Mouse (Mus musculus): Measurements from ENCODE around the gene Fam131c. TPM values are rescaled to one million over a fixed set of nuclear protein-coding genes. Genes with fewer than 3 reads are reported as not detected.

Fam131c gene
- polyA plus RNA-seq, 1 experiment from 2014 or later: 3.9 TPM

DNA sequence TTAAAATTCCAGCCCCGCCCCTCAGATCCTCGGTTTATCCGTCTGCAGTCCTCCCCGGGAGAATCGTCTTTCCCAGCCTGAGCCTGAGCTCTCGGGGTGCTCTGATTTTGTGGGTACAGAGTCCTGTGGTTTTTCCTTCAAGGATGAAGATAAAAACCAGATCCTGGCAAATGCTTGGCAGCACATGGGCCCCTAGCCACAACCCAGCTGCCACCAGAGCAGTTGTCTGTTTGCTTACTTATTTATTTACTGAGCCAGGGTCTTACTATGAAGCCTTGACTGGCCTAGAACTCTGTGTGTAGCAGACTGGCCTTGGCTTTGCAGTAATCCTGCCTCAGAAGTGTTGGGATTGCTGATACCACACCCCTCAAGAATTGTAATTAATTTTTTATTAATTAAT lies 8.8 kb upstream of the Fam131c start:
- Histone ChIP-seq H3K27me3 (replicated peaks) (peaks cover 3% of the 10 kb centered on the region; the same call in 1 of the 2 replicates), H3K9me3 (no peaks in the 10 kb centered on the region), H3K27ac (peak overlapping the region; percentile 63), H3K4me1 (peaks cover 16% of the 10 kb centered on the region; the same call in 1 of the 2 replicates), H3K4me2 (no peak overlapping the region), H3K9ac (no peak overlapping the region), H3K4me3 (replicated peaks) (no peak overlapping the region), H3K36me3 (no peaks in the 10 kb centered on the region)
- ATAC-seq (ENCODE audit: insufficient read depth, low FRiP score, low read depth): no peak
- 68% methylated on average over 6 of the region's 6 CpGs for WGBS

- H3K27me3 ChIP-seq (replicated peaks): peaks cover 12% of the 10 kb centered on the region
- H3K4me1 ChIP-seq: peaks cover 16% of the 10 kb centered on the region; the same call in 1 of the 2 replicates
- no peak overlapping the region for H3K4me2 ChIP-seq
- no peak overlapping the region for H3K9ac ChIP-seq
- no peak overlapping the region for H3K4me3 ChIP-seq (replicated peaks)
- WGBS: 34% methylated on average over 7 of the region's 7 CpGs
- H3K27ac ChIP-seq: no peak overlapping the region
- H3K9me3 ChIP-seq: no peaks in the 10 kb centered on the region
- H3K36me3 ChIP-seq: no peaks in the 10 kb centered on the region
- no peak for ATAC-seq (ENCODE audit: insufficient read depth, low FRiP score, low read depth)
These were observed 7.2 kb upstream of the Fam131c start for GRCm38 (mm10) chr4:141360846-141361245.

DNA sequence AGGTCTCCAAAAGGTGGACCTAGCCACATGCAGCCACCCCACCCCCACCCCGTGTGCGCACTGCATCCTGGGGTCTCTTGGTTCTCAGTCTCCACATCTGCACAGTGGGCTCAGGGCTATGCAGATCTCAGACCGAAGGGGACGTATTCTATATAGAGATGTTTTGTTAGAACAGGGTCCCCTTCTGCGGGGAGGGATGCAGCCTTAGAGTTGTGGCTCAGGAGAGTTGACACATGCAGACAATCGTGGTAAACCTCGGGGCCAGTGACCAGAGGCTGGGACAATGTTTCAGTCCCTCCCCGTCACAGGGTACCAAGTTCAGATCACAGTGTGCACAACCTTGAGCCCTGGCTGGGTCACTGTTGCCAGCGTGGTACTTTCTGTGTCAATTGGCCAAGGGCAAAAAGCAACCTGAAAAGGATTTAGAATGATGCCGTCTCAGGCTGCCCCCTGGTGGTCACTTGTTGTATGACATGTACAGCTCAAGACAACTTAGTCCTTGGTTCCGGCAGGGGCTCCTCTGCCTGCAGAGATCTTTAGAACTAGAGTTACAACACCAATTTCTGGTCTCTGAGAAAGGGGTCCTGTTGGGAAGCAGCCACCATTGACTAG lies 5.0 kb upstream of the Fam131c start:
- Histone ChIP-seq H3K27me3 (replicated peaks) (peaks cover 21% of the 10 kb centered on the region), H3K36me3 (no peaks in the 10 kb centered on the region), H3K4me2 (no peak overlapping the region), H3K9ac (no peak overlapping the region), H3K9me3 (no peaks in the 10 kb centered on the region), H3K4me1 (peaks cover 21% of the 10 kb centered on the region; the same call in 1 of the 2 replicates), H3K4me3 (replicated peaks) (no peak overlapping the region), H3K27ac (no peak overlapping the region)
- ATAC-seq (ENCODE audit: insufficient read depth, low FRiP score, low read depth): no peak
- WGBS: 19% methylated on average over 11 of the region's 11 CpGs

DNA sequence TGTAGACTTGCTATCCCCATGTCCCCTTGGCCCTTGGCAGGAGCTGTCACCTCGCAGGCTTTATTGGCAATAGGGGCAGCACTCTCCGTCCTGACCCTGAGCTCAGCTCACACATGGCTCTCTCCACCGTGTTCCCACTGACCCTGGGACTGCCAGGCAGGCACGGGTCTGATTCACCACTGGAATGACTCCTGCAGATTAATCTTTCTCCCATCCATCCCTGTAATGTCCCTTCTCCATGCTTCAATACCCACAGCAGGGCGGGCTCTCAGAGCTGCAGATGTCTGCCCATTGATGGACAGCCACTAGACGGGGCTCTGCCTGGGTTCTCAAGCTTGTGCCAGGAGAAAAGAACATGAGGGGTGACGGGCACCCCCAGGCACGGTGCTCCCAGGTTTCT lies 2.9 kb upstream of the Fam131c start:
- H3K4me1 ChIP-seq: 0 out of 2 replicates have a peak, but pooled peaks cover 6% of the 10 kb centered on the region
- H3K9ac ChIP-seq: no peak overlapping the region
- peaks cover 26% of the 10 kb centered on the region for H3K27me3 ChIP-seq (replicated peaks)
- H3K27ac ChIP-seq: no peak overlapping the region
- H3K4me3 ChIP-seq (replicated peaks): no peak overlapping the region
- WGBS: 63% methylated on average over 8 of the region's 8 CpGs
- H3K9me3 ChIP-seq: no peaks in the 10 kb centered on the region
- H3K4me2 ChIP-seq: no peak overlapping the region
- no peak for ATAC-seq (ENCODE audit: insufficient read depth, low FRiP score, low read depth)
- H3K36me3 ChIP-seq: no peaks in the 10 kb centered on the region

DNA sequence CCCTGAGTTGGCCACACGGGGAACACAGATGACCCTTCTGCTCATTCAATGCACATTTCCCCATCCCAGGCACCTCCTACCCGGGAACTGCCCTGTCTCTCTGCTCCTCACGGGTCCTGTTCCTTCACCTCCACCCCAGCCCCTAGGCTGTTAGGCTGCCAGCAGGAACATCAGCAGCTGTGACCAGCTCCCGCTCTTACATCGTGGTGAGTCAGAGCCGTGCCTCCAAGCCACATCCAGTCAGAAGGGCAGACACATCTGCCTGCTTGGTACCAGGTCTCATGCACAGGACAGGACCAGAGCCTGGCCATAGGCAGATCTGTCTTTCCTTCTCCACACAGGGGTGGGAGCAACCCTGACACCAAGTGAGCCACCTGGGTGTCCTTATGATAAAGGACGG lies 2.1 kb upstream of the Fam131c start:
- Histone ChIP-seq H3K9me3 (no peaks in the 10 kb centered on the region), H3K4me3 (replicated peaks) (no peak overlapping the region), H3K4me2 (no peak overlapping the region), H3K9ac (no peak overlapping the region), H3K27me3 (replicated peaks) (peaks cover 26% of the 10 kb centered on the region), H3K36me3 (no peaks in the 10 kb centered on the region), H3K4me1 (0 out of 2 replicates have a peak, but pooled peaks cover 5% of the 10 kb centered on the region), H3K27ac (no peak overlapping the region)
- ATAC-seq (ENCODE audit: insufficient read depth, low FRiP score, low read depth): no peak
- 47% methylated on average over 7 of the region's 7 CpGs for WGBS

DNA sequence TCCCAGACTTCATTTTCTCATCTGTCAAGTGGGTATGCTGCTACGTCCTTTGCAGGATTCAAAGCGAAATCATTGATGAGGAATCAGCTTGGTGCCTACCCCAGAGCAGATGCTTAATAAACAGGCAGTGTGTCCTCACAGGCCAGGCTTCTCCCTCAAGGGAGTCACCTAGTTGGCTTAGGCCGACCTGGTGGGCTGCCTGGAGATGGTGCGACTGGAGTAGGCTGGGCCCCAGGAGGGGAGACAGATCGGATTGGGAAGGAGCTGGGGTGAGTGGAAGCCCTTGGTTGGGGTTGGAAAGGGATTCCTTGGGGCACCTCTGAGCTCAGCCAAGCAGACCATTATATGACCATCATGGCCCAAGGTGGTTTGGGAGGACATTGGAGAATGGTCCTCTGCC lies 4.4 kb downstream of the Fam131c start:
- no peak overlapping the region for H3K4me3 ChIP-seq (replicated peaks)
- H3K36me3 ChIP-seq: no peaks in the 10 kb centered on the region
- WGBS: 86% methylated on average over 5 of the region's 5 CpGs
- H3K9ac ChIP-seq: no peak overlapping the region
- no peaks in the 10 kb centered on the region for H3K9me3 ChIP-seq
- 0 out of 2 replicates have a peak, but pooled peaks cover 5% of the 10 kb centered on the region for H3K4me1 ChIP-seq
- peaks cover 4% of the 10 kb centered on the region for H3K27me3 ChIP-seq (replicated peaks)
- no peak overlapping the region for H3K27ac ChIP-seq
- H3K4me2 ChIP-seq: no peak overlapping the region
- ATAC-seq (ENCODE audit: insufficient read depth, low FRiP score, low read depth): no peak

DNA sequence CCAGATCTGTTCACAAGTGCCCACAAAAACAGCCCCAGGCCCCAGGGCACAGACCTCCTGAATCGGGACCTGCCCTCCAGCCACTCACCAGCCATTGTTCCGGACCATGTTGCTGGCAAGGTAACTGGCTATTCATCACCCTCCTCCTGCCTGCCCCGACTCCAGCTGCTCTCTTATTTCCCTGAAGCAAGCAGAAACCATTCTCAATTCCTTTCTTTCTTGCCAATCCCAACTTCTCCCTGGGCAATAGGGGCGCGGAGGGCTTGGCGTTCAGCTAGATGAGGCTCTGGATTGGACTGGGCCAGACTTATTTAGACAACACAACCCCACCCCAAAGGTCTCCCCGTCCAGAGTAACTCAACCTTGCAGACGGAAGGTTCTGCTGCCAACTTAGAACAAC lies 11.7 kb downstream of the Fam131c start:
- H3K36me3 ChIP-seq: no peaks in the 10 kb centered on the region
- no peak overlapping the region for H3K4me3 ChIP-seq (replicated peaks)
- H3K9me3 ChIP-seq: no peaks in the 10 kb centered on the region
- H3K4me1 ChIP-seq: peaks cover 11% of the 10 kb centered on the region
- H3K27ac ChIP-seq: no peak overlapping the region
- peaks cover 34% of the 10 kb centered on the region for H3K27me3 ChIP-seq (replicated peaks)
- WGBS: 62% methylated on average over 8 of the region's 8 CpGs
- ATAC-seq (ENCODE audit: insufficient read depth, low FRiP score, low read depth): no peak
- no peak overlapping the region for H3K9ac ChIP-seq
- H3K4me2 ChIP-seq: no peak overlapping the region

DNA sequence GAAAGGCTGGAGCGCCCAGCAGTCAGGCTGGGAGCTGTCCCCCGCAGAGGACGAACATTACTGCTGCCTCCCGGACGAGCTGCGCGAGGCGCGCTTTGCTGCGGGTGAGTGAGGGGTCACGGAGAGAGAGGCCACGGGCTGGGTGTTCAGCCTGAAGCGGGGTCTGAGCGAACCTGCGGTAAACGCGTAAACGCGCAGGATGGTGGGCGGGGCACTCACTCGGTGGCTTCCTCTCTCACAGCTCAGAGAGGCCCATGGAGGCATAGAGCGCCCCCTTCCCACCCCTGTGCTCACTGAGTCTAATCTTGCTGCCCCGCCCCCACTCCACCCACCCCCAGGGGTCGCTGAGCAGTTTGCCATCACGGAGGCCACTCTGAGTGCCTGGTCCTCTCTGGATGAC lies 14.4 kb downstream of the Fam131c start:
- H3K36me3 ChIP-seq: no peaks in the 10 kb centered on the region
- H3K9me3 ChIP-seq: no peaks in the 10 kb centered on the region
- peak; percentile 15; the same call in 1 of the 2 replicates for ATAC-seq (ENCODE audit: insufficient read depth, low FRiP score, low read depth)
- no peak overlapping the region for H3K27ac ChIP-seq
- H3K4me3 ChIP-seq (replicated peaks): peak overlapping the region; percentile 37
- 0 out of 2 replicates have a peak overlapping the region, but pooled peaks have one; percentile 22 for H3K9ac ChIP-seq
- peaks cover 11% of the 10 kb centered on the region for H3K4me1 ChIP-seq
- WGBS: 2% methylated on average over 25 of the region's 25 CpGs
- H3K27me3 ChIP-seq (replicated peaks): peaks cover 34% of the 10 kb centered on the region
- H3K4me2 ChIP-seq: peak overlapping the region; percentile 71

DNA sequence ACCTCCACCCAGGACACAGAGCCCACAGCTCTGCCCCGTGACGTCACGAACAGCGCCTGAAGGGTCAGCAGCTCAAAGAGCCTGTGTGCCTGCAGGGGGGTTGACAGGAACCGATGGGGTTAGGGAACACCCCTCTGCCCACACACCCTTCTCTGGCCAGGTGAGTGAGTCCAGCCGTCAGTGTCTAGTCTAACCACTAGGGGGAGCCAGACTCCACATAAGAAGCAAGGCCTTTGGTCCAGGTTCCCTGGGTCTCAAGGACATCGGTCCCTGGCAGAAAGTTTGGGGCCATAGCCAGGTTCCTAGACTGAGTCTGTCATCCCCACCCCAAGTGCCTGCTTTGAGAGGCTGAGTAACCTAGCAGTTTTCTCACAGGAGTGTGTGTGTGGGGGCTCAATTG lies 17.3 kb downstream of the Fam131c start:
- no peaks in the 10 kb centered on the region for H3K9me3 ChIP-seq
- H3K9ac ChIP-seq: no peak overlapping the region
- H3K4me2 ChIP-seq: no peak overlapping the region
- no peak overlapping the region for H3K27ac ChIP-seq
- H3K36me3 ChIP-seq: no peaks in the 10 kb centered on the region
- 0% methylated on average over 7 of the region's 7 CpGs for WGBS
- no peak overlapping the region for H3K4me3 ChIP-seq (replicated peaks)
- peaks cover 11% of the 10 kb centered on the region for H3K4me1 ChIP-seq
- peaks cover 31% of the 10 kb centered on the region for H3K27me3 ChIP-seq (replicated peaks)
- ATAC-seq (ENCODE audit: insufficient read depth, low FRiP score, low read depth): no peak

GRCm38 (mm10) chr4:141386150-141386549 lies 18.1 kb downstream of the Fam131c start:
- Histone ChIP-seq H3K4me3 (replicated peaks) (no peak overlapping the region), H3K36me3 (no peaks in the 10 kb centered on the region), H3K9ac (no peak overlapping the region), H3K9me3 (no peaks in the 10 kb centered on the region), H3K27ac (no peak overlapping the region), H3K4me1 (peaks cover 11% of the 10 kb centered on the region), H3K27me3 (replicated peaks) (peaks cover 26% of the 10 kb centered on the region), H3K4me2 (no peak overlapping the region)
- 68% methylated on average over 7 of the region's 7 CpGs for WGBS
- ATAC-seq (ENCODE audit: insufficient read depth, low FRiP score, low read depth): no peak

GRCm38 (mm10) chr4:141387093-141387784 lies 19.2 kb downstream of the Fam131c start:
- H3K4me2 ChIP-seq: no peak overlapping the region
- H3K4me3 ChIP-seq (replicated peaks): no peak overlapping the region
- H3K27me3 ChIP-seq (replicated peaks): peaks cover 21% of the 10 kb centered on the region
- WGBS: 20% methylated on average over 5 of the region's 5 CpGs
- H3K9me3 ChIP-seq: no peaks in the 10 kb centered on the region
- H3K4me1 ChIP-seq: peaks cover 7% of the 10 kb centered on the region
- H3K9ac ChIP-seq: no peak overlapping the region
- ATAC-seq (ENCODE audit: insufficient read depth, low FRiP score, low read depth): no peak
- no peaks in the 10 kb centered on the region for H3K36me3 ChIP-seq
- no peak overlapping the region for H3K27ac ChIP-seq

DNA sequence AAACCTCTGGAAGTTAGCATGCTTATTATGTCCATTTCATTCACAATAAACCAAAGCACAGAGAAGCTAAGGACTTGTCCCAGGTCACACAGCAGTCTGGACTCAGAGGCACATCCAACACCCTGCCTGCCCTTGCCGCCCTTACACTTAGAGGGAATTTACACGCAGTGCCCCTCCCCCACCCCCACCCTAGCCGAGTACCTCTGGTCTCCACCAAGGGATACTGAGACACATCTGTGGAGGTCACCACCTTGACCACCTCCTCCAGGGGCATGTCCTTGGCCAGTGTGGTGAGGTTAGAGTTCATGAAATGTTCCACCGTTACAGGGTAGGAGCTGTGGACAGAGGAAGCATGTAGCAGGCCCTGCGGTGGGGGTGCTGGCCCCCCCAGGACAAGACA lies 19.9 kb downstream of the Fam131c start:
- Histone ChIP-seq H3K4me3 (replicated peaks) (no peak overlapping the region), H3K36me3 (no peaks in the 10 kb centered on the region), H3K4me1 (peaks cover under 1% of the 10 kb centered on the region; the same call in 1 of the 2 replicates), H3K4me2 (no peak overlapping the region), H3K27me3 (replicated peaks) (peaks cover 14% of the 10 kb centered on the region), H3K9me3 (no peaks in the 10 kb centered on the region), H3K27ac (no peak overlapping the region), H3K9ac (no peak overlapping the region)
- ATAC-seq (ENCODE audit: insufficient read depth, low FRiP score, low read depth): no peak
- 69% methylated on average over 5 of the region's 5 CpGs for WGBS

Data from stomach, embryonic 15.5 days (tissue).